Mouse (Mus musculus) mouse embryonic stem cell (cell line): Measurements from ENCODE around the gene Klkb1.

Experiments used
- in situ Hi-C, 2 experiments: fragments of 300-500 bp; cut with MboI; formaldehyde crosslinking; loops; 1 replicate in 1 of 2; 3 replicates in 1 of 2; pipeline ENCODE4 v1.14.3; 2019 to 2020; ENCODE audit warnings: low sequenced_read_pairs in 2 of 2, low pct_unique_long_range_greater_than_20kb in 1 of 2, mixed read lengths in 1 of 2; ENCODE audit not compliant: unreplicated experiment in 1 of 2

The Klkb1 gene

GRCm38 (mm10) chr8:45277453-45277852, 17.2 kb downstream of the Klkb1 start:
- in situ Hi-C loops, result no loop called here

GRCm38 (mm10) chr8:45274317-45274716, 20.3 kb downstream of the Klkb1 start:
- in situ Hi-C loops, result no loop called here

GRCm38 (mm10) chr8:45269056-45269455, 25.6 kb downstream of the Klkb1 start:
- in situ Hi-C loops, result no loop called here

- in situ Hi-C loops, result no loop called here
These were observed 26.2 kb downstream of the Klkb1 start for GRCm38 (mm10) chr8:45268485-45268884.

GRCm38 (mm10) chr8:45267611-45268391, 26.9 kb downstream of the Klkb1 start:
- in situ Hi-C loops, result no loop called here

DNA sequence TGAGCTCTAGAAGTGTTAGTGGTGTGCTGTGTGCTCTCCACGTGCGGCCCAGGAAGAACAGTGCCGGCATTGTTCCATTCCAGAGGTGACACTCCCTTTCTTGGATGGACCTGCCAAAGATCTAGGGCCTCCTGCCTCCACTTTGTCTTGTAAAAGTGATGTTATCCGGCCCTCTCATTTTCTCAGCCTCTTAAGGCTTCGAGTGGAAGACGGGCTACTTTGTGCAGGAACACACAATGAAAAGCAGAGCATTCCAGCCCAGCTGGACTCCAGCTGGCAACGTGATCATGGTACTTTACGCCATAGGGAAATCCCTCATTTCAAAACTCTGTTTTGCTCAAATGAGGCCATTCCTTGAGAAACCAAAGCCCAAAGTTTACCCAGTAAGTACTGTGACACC, 27.7 kb downstream of the Klkb1 start:
- in situ Hi-C loops, result no loop called here

- in situ Hi-C loops, result no loop called here
These were observed 29.7 kb downstream of the Klkb1 start for GRCm38 (mm10) chr8:45264918-45265317.

DNA sequence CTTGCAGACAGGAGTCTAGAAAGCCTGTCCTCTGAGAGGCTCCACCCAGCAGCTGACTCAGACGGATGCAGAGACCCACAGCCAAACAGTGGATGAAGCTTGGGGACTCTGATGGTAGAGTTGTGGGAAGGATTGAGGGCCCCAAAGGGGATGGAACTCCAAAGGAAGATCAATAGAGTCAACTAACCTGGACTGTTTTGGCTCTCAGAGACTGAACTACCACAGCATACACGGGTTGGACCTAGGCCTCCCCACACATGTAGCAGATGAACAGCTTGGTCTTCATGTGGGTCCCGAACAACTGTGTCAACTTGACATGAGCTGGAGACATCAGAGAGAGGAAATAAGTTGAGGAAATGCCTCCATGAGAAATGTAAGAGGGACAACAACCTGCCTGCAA, 31.8 kb downstream of the Klkb1 start:
- in situ Hi-C loops, result no loop called here

GRCm38 (mm10) chr8:45261920-45262319, 32.7 kb downstream of the Klkb1 start, which contains the start of gene F11:
Gene F11, minus strand, starts transcription at chr8:45262031.
- in situ Hi-C loops, result no loop called here

DNA sequence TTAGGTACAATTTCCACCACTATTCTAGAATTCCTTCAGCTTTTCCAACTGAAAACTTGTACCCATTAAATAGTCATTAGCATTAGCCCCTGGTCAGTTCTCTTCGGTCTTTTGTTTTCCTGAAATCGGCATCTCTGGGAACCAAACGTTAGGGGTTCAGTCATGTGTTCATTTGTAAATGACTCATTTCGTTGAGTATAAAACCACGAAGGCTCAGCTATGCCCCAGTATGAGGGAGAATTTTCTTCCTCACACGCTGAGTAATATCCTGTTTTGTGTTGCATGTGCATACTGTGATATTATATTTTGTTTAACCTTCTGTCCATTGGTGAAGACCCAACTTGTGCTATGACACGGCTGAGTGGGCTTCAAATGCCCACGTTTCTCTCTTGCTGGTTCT, 36.2 kb downstream of the Klkb1 start:
- in situ Hi-C loops, result no loop called here

DNA sequence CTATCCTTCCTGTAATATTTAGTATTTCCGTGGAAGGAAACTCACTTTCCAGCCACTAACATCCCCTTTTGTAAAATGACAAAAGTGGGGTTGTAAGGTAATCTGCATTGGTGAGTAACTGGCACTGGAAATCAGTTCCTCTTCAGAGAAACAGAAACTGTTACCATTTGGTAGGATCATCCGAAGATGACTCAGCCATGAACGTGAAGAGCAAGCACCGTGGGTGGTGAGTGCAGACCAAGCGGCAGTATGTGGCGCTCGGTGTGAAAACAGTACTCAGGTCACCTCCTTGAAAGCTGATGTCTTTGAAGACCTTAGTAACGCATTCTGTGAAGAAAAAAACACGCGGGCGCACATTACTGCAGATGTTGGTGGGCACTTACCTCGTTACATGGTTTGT, 39.6 kb downstream of the Klkb1 start:
- in situ Hi-C loops, result no loop called here

DNA sequence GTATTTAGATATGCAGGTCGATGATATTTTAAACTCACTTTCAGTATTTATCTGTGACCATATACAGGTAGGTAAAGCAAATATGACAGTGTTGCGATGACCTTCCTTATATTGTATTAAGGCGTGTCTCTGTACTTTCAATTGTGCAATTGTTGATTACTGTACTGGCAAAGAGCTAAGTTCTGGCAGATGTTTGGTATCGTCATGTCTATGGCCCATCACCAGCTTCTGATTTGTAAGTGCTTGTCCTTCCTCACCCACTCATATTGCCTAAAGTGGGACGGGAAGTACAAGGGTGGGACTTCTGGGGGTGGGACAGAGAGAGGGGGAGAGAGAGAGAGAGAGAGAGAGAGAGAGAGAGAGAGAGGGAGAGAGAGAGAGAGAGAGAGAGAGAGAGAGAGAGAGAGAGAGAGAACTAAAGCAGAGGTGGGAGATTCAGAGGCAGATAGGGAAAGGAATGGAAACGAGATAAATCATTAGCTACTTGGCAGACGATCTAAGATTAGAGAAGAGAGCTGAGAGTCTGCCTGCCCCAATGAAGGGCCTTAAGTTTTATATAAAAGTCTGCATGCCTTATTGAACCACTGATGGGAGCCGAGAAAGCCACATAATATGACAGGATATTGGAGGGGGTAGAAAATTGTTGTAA, 40.3 kb downstream of the Klkb1 start:
- in situ Hi-C loops, result no loop called here

DNA sequence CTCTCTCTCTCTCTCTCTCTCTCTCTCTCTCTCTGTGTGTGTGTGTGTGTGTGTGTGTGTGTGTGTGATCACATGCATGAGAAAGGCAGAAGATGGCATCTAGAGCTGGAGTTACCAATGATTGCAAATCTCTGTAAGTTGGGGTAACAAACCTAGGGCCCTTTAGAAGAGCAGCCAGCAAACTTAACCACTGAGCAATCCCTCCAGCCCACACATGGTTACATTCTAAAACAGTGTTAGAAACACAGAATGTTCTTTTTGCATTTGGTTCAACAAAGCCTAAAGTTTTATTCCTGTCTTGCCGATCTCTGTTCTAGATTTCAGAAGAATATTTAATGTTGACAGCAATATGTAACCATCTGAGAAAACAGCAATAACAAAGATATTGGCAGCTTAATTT, 41.1 kb downstream of the Klkb1 start:
- in situ Hi-C loops, result no loop called here

- in situ Hi-C loops, result no loop called here
These were observed 41.5 kb downstream of the Klkb1 start for GRCm38 (mm10) chr8:45253111-45253510.

- in situ Hi-C loops, result loop anchor here (25.0 kb wide), 1 partner anchor 309 kb away; the partner anchor contains the start of gene Fat1 (in 2 of the 2)
These were observed 48.4 kb downstream of the Klkb1 start for GRCm38 (mm10) chr8:45246307-45246706.

GRCm38 (mm10) chr8:45239363-45239762, 55.3 kb downstream of the Klkb1 start:
- in situ Hi-C loops, result loop anchor here (5.0 to 25.0 kb wide), 3 partner anchors 172 to 302 kb away; partner anchors contain the start of genes Fat1 (in 2 of the 2) and Mtnr1a (in 1 of the 2)

GRCm38 (mm10) chr8:45238282-45238681, 56.4 kb downstream of the Klkb1 start:
- in situ Hi-C loops, result loop anchor here (5.0 to 25.0 kb wide), 3 partner anchors 171 to 301 kb away; partner anchors contain the start of genes Fat1 (in 2 of the 2) and Mtnr1a (in 1 of the 2)

DNA sequence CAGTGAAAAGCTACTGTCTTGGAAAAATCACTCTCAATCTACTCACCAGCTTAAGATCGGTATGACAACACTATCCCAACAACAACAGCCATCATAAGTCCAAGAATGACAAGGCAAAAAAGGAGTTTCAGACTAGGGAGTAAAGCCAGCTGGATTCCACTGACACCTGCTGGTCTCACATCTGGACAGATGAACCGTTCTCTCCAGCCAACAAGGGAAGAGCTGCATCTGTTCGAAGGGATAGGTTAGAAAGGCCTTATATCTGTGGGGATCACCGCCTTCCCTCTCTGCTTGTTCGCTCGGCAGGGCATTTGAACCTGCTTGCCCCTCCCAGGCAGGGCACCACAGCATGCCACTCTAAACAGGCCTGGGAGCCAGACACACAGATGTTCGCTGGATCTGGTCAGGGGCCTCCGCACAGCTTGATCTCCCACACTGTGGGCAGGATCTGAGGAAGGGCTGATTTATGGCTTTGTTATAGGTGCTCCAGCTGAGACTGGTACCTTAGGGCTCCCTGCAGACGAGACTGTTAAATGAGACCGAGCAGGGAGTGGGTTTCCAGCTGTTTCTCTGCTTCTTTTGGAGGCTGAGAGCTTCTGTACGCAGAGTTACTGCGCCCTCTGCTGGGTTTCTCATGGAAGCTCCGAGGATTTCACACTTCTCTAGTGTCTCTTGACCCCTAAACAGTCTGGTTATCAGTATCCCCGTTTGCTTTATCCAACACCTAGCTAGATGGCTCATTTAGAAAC, 58.3 kb downstream of the Klkb1 start:
- in situ Hi-C loops, result loop anchor here (5.0 to 25.0 kb wide), 3 partner anchors 169 to 299 kb away; partner anchors contain the start of genes Fat1 (in 2 of the 2) and Mtnr1a (in 1 of the 2)

GRCm38 (mm10) chr8:45235228-45235627, 59.4 kb downstream of the Klkb1 start:
- in situ Hi-C loops, result loop anchor here (5.0 to 25.0 kb wide), 3 partner anchors 168 to 298 kb away; partner anchors contain the start of genes Fat1 (in 2 of the 2) and Mtnr1a (in 1 of the 2)
